Mouse (Mus musculus) heart, adult 2 months (tissue): ENCODE results near the gene Nectin1.

Experiments used
- CTCF ChIP-seq: fragments of 200-600 bp; IDR thresholded peaks from 2 replicates; pipeline ENCODE4 v1.8.1; 2022; ENCODE audit warnings: antibody characterized with exemption, mild to moderate bottlenecking, moderate library complexity
- POLR2A ChIP-seq: fragments of 200-500 bp; IDR thresholded peaks from 2 replicates; pipeline ENCODE4 v1.6.1; 2011; ENCODE audit warnings: mild to moderate bottlenecking, low read depth, low read length, control low read depth; ENCODE audit not compliant: insufficient read depth

DNA sequence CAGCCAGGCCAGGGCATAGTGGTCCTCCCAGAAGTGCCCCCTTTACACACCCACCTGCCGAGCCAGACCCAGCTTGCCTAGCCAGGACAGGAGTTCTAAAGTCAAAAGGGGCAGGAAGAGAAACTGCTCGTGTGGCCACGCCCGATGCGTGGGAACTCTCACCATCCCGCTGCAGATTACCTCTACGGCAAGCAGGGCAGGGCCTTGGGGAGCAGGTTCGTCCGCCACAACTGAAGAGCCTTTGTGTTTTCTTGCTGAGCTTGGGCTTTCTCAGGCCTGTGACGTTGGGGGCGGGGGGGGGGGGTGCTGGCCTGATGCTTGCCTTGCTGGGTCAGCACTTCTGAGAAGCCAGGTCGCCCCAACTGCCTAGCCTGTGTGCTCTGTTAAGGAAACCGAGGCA, 41.1 kb downstream of the Nectin1 start:
- no peak for TF ChIP-seq CTCF
- TF ChIP-seq POLR2A = no peak
